Mouse (Mus musculus) lung, embryonic 14.5 days (tissue): ENCODE results near the gene Zbtb40. TPM values are rescaled to one million over a fixed set of nuclear protein-coding genes. Genes with fewer than 3 reads are reported as not detected.
A peak's percentile ranks its signal among the peaks of the same experiment; 100 is the strongest.

Source experiments
- ATAC-seq: fragments of 200-750 bp; cut with Nextera tagmentation; 2 replicates; pipeline ENCODE4 v1.8.0; 2017; ENCODE audit warnings: mild to moderate bottlenecking, moderate TSS enrichment, moderate library complexity; ENCODE audit not compliant: insufficient read depth
- DNase-seq: peaks from one replicate; pipeline ENCODE4 v3.0.0-alpha.2; 2015
- H3K27ac ChIP-seq: fragments of 300-500 bp; sonication (generic); 2 replicates; pipeline ENCODE4 v1.5.1; 2014; ENCODE audit warnings: low read depth, mild to moderate bottlenecking, moderate library complexity
- H3K27me3 ChIP-seq: fragments of 300-500 bp; sonication (generic); 2 replicates; pipeline ENCODE4 v1.6.1; 2014; ENCODE audit warnings: low read length, control low read depth; ENCODE audit not compliant: insufficient read depth
- H3K36me3 ChIP-seq: fragments of 300-500 bp; sonication (generic); 2 replicates; pipeline ENCODE4 v1.6.1; 2014; ENCODE audit warnings: control low read depth; ENCODE audit not compliant: insufficient read depth
- H3K4me1 ChIP-seq: fragments of 300-500 bp; sonication (generic); 2 replicates; pipeline ENCODE4 v1.6.1; 2014; ENCODE audit warnings: antibody characterized with exemption, control low read depth; ENCODE audit not compliant: insufficient read depth
- H3K4me2 ChIP-seq: fragments of 300-500 bp; sonication (generic); 2 replicates; pipeline ENCODE4 v1.6.1; 2014; ENCODE audit warnings: mild to moderate bottlenecking
- H3K4me3 ChIP-seq: fragments of 300-500 bp; sonication (generic); 2 replicates; pipeline ENCODE4 v1.5.1; 2014; ENCODE audit warnings: low read depth, low read length
- H3K9ac ChIP-seq: fragments of 300-500 bp; sonication (generic); 2 replicates; pipeline ENCODE4 v1.6.1; 2014
- H3K9me3 ChIP-seq: fragments of 300-500 bp; sonication (generic); 2 replicates; pipeline ENCODE4 v1.6.1; 2016; ENCODE audit warnings: low read depth, low read length, control low read depth
- CTCF ChIP-seq: IDR thresholded peaks from 2 replicates; pipeline ENCODE4 v1.5.1; 2016; ENCODE audit warnings: antibody characterized with exemption, low read depth
- WGBS: fragments of 180-500 bp; shearing (Covaris S2); extraction: QIAGEN DNeasy Blood & Tissue Kit; methylation state at CpG from one replicate; pipeline ENCODE4 v1.1.7; 2014; 5-methylcytosine and 5-hydroxymethylcytosine counted together
- polyA plus RNA-seq: library from polyadenylated mRNA; unstranded; fragments of >200 nt; fragmentation: Nextera tagmentation; extraction: Ambion mirVana; gene quantifications from 2 replicates; pipeline ENCODE4 v1.2.1, GENCODE M21; 2014

Zbtb40 gene
- polyA plus RNA-seq, 1 experiment from 2014 or later, result 5.5 TPM

- DNase-seq (no peak), ATAC-seq (no peak)
- no peaks in the 10 kb centered on the region for H3K36me3 ChIP-seq
- no peak overlapping the region for H3K4me2 ChIP-seq
- no peaks in the 10 kb centered on the region for H3K4me1 ChIP-seq
- no peak overlapping the region for H3K4me3 ChIP-seq
- H3K9ac ChIP-seq, result no peak overlapping the region
- 15% methylated on average over 2 of the region's 2 CpGs for WGBS
- no peak for TF ChIP-seq CTCF
- H3K27ac ChIP-seq, result no peak overlapping the region
- no peaks in the 10 kb centered on the region for H3K9me3 ChIP-seq
- H3K27me3 ChIP-seq, result no peaks in the 10 kb centered on the region; the same call in 1 of the 2 replicates
These were observed 28.6 kb upstream of the Zbtb40 start for GRCm38 (mm10) chr4:137077216-137077615.

DNA sequence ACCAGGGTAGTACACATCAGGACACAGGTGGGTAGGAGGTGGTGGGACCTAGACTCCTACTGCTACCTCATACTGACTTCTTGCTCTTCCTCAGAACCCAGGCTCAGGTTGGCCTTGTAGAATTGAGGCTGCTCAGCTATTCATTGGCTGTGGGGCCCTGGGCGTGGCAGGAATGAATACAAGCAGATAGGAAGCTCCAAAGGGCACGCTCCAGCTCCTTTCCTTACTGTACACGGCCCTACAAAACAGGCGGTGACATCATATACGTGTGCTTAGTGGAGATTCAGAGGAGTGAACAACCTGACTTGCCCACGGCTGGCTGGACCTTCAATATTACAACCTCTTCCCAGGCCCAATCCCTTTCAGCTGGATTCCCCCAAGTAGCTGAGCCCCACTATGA is 22.6 kb upstream of the Zbtb40 start:
- Histone ChIP-seq H3K27ac (no peak overlapping the region), H3K9ac (no peak overlapping the region), H3K4me1 (no peaks in the 10 kb centered on the region), H3K4me2 (no peak overlapping the region), H3K4me3 (no peak overlapping the region), H3K9me3 (no peaks in the 10 kb centered on the region), H3K36me3 (no peaks in the 10 kb centered on the region), H3K27me3 (no peaks in the 10 kb centered on the region)
- WGBS, result 68% methylated on average over 6 of the region's 6 CpGs
- ATAC-seq, result no peak
- no peak for TF ChIP-seq CTCF
- DNase-seq, result no peak

- H3K4me2 ChIP-seq, result no peak overlapping the region
- H3K27me3 ChIP-seq, result no peaks in the 10 kb centered on the region
- H3K9ac ChIP-seq, result no peak overlapping the region
- no peaks in the 10 kb centered on the region for H3K36me3 ChIP-seq
- WGBS, result 21% methylated on average over 8 of the region's 8 CpGs
- no peak for TF ChIP-seq CTCF
- H3K4me3 ChIP-seq, result no peak overlapping the region
- DNase-seq (no peak), ATAC-seq (no peak)
- no peaks in the 10 kb centered on the region for H3K9me3 ChIP-seq
- no peaks in the 10 kb centered on the region for H3K4me1 ChIP-seq
- no peak overlapping the region for H3K27ac ChIP-seq
These were observed 19.9 kb upstream of the Zbtb40 start for GRCm38 (mm10) chr4:137068491-137068890.

DNA sequence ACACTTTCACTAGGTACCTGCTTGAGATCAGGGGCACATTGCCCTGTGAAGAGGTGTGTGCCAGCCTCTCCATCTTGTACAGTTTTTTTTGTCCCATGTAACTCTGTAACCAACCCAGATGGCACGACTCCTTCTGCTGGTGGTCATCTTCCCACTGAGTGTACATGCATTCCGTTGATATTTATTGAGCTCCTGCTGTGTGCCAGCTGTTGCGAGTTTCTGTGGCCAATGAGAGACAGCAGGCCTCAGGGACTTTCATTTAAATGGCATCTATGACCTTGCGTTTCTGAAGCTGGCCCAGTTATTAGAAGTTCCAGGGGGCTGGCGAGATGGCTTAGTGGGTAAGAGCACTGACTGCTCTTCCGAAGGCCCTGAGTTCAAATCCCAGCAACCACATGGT is 17.2 kb upstream of the Zbtb40 start:
- no peak for TF ChIP-seq CTCF
- H3K27ac ChIP-seq, result no peak overlapping the region
- no peaks in the 10 kb centered on the region for H3K9me3 ChIP-seq
- no peaks in the 10 kb centered on the region for H3K27me3 ChIP-seq
- no peak overlapping the region for H3K9ac ChIP-seq
- H3K36me3 ChIP-seq, result no peaks in the 10 kb centered on the region
- DNase-seq (no peak), ATAC-seq (no peak)
- H3K4me2 ChIP-seq, result no peak overlapping the region
- no peaks in the 10 kb centered on the region for H3K4me1 ChIP-seq
- no peak overlapping the region for H3K4me3 ChIP-seq
- 77% methylated on average over 6 of the region's 6 CpGs for WGBS

DNA sequence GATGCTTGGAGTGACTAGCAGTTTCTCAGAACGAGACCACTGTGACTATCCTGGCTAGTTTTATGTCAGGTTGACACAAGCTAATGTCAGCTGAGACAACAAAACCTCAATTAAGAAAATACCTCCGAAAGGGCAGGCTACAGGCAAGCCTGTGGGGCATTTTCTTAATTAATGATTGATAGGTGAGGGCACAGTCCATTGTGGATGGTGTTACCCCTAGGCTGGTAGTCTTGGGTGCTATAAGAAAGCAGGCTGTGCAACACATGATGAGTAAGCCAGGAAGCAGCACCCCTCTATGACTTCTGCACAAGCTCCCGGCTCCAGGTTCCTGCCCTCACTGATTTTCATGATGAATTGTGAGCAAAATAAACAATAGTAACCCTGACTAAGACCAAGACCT is 6.3 kb upstream of the Zbtb40 start:
- peaks cover 10% of the 10 kb centered on the region; the same call in 1 of the 2 replicates for H3K27me3 ChIP-seq
- TF ChIP-seq CTCF, result no peak
- H3K36me3 ChIP-seq, result no peaks in the 10 kb centered on the region
- 52% methylated on average over 3 of the region's 3 CpGs for WGBS
- no peak overlapping the region for H3K4me3 ChIP-seq
- no peak for DNase-seq
- no peak overlapping the region for H3K27ac ChIP-seq
- no peaks in the 10 kb centered on the region for H3K4me1 ChIP-seq
- no peaks in the 10 kb centered on the region for H3K9me3 ChIP-seq
- no peak for ATAC-seq
- no peak overlapping the region for H3K9ac ChIP-seq
- H3K4me2 ChIP-seq, result no peak overlapping the region

GRCm38 (mm10) chr4:137053810-137054209 is 5.2 kb upstream of the Zbtb40 start:
- Histone ChIP-seq H3K27me3 (peaks cover 10% of the 10 kb centered on the region; the same call in 1 of the 2 replicates), H3K4me3 (no peak overlapping the region), H3K27ac (no peak overlapping the region), H3K4me2 (no peak overlapping the region), H3K9ac (no peak overlapping the region), H3K9me3 (peaks cover 5% of the 10 kb centered on the region; the same call in 1 of the 2 replicates), H3K4me1 (no peaks in the 10 kb centered on the region), H3K36me3 (no peaks in the 10 kb centered on the region)
- ATAC-seq, result no peak
- no peak for TF ChIP-seq CTCF
- DNase-seq, result no peak
- 55% methylated on average over 5 of the region's 5 CpGs for WGBS

GRCm38 (mm10) chr4:137047840-137048549 is 606 bp downstream of the Zbtb40 start:
- under 1% methylated on average over 52 of the region's 52 CpGs for WGBS
- H3K4me3 ChIP-seq, result peak overlapping the region; percentile 77
- H3K4me2 ChIP-seq, result peak overlapping the region; percentile 71
- ATAC-seq (peak; percentile 81), DNase-seq (peak; percentile 38)
- H3K36me3 ChIP-seq, result no peaks in the 10 kb centered on the region
- peaks cover 6% of the 10 kb centered on the region; the same call in 1 of the 2 replicates for H3K9me3 ChIP-seq
- TF ChIP-seq CTCF, result no peak
- H3K27ac ChIP-seq, result peak overlapping the region; percentile 54
- peaks cover 10% of the 10 kb centered on the region; the same call in 1 of the 2 replicates for H3K27me3 ChIP-seq
- H3K9ac ChIP-seq, result peak overlapping the region; percentile 69
- peaks cover 15% of the 10 kb centered on the region for H3K4me1 ChIP-seq
